Mouse (Mus musculus) CH12.LX (cell line): ENCODE data around the gene Slc5a10. TPM values are rescaled to one million over a fixed set of nuclear protein-coding genes. Genes with fewer than 3 reads are reported as not detected.

ENCODE experiments used
- DNase-seq: peaks from one replicate; pipeline ENCODE4 v3.0.0-alpha.2; 2013; ENCODE audit errors: extremely low read depth
- H3K27ac ChIP-seq: 2 replicates; pipeline ENCODE4 v1.5.1; 2012; ENCODE audit warnings: low read depth, mild to moderate bottlenecking, control low read depth, moderate library complexity; ENCODE audit not compliant: insufficient read depth
- H3K27me3 ChIP-seq: replicated peaks from 2 replicates; pipeline ENCODE3; 2012; ENCODE audit warnings: inconsistent platforms
- H3K36me3 ChIP-seq, 2 experiments: replicated peaks in 1 of 2; 2 replicates each; pipeline versions ENCODE3 to v1.6.1; 2012; ENCODE audit warnings: inconsistent platforms in 1 of 2, low read length in 1 of 2, mild to moderate bottlenecking in 1 of 2, mixed read lengths in 1 of 2, moderate library complexity in 1 of 2; ENCODE audit not compliant: control insufficient read depth in 1 of 2, insufficient read depth in 1 of 2
- H3K4me1 ChIP-seq, 2 experiments: 2 replicates each; pipeline ENCODE4 v1.6.1; 2012; ENCODE audit warnings: inconsistent platforms in 1 of 2, moderate library complexity in 1 of 2; ENCODE audit not compliant: insufficient read depth in 2 of 2, control insufficient read depth in 1 of 2
- H3K4me2 ChIP-seq: 2 replicates; pipeline ENCODE4 v1.6.1; 2012; ENCODE audit warnings: low read depth, mild to moderate bottlenecking, control low read depth; ENCODE audit not compliant: poor library complexity, insufficient read depth, severe bottlenecking
- H3K4me3 ChIP-seq, 3 experiments: fragments of 150-350 bp in 1 of 3; sonication (generic) in 1 of 3; replicated peaks in 1 of 3; 2 replicates each; pipeline versions ENCODE3 to v1.5.1; 2011 to 2012; ENCODE audit warnings: low read depth in 2 of 3, low read length in 2 of 3, mild to moderate bottlenecking in 2 of 3, moderate library complexity in 2 of 3, control low read depth in 1 of 3, improper control_type of control experiment in 1 of 3, inconsistent platforms in 1 of 3, mixed read lengths in 1 of 3; ENCODE audit not compliant: poor library complexity in 1 of 3
- H3K79me2 ChIP-seq: replicated peaks from 2 replicates; pipeline ENCODE4 v1.6.1; 2012; ENCODE audit warnings: mild to moderate bottlenecking, moderate library complexity; ENCODE audit not compliant: control insufficient read depth, poor library complexity, insufficient read depth, severe bottlenecking; ENCODE audit errors: extremely low read depth
- H3K9ac ChIP-seq: 2 replicates; pipeline ENCODE4 v1.6.1; 2012; ENCODE audit warnings: low read depth, mild to moderate bottlenecking, control low read depth, moderate library complexity; ENCODE audit not compliant: insufficient read depth
- H3K9me3 ChIP-seq: replicated peaks from 2 replicates; pipeline ENCODE3; 2012; ENCODE audit warnings: low read length, inconsistent platforms, mixed read lengths
- BHLHE40 ChIP-seq: IDR thresholded peaks from 2 replicates; pipeline ENCODE4 v1.6.1; 2011; ENCODE audit warnings: mild to moderate bottlenecking, low read depth, low read length, improper control_type of control experiment
- CHD1 ChIP-seq: IDR thresholded peaks from 2 replicates; pipeline ENCODE4 v1.6.1; 2012; ENCODE audit warnings: low read depth, low read length, improper control_type of control experiment, inconsistent platforms
- CHD2 ChIP-seq: IDR thresholded peaks from 2 replicates; pipeline ENCODE4 v1.6.1; 2011; ENCODE audit warnings: low read length, improper control_type of control experiment
- E2F4 ChIP-seq: IDR thresholded peaks from 2 replicates; pipeline ENCODE4 v1.6.1; 2011; ENCODE audit warnings: low read depth, low read length, improper control_type of control experiment; ENCODE audit not compliant: insufficient replicate concordance
- ELF1 ChIP-seq: IDR thresholded peaks from 2 replicates; pipeline ENCODE4 v1.6.1; 2014; ENCODE audit warnings: low read depth, mild to moderate bottlenecking, inconsistent platforms, low read length, improper control_type of control experiment
- EP300 ChIP-seq: IDR thresholded peaks from 2 replicates; pipeline ENCODE4 v1.6.1; 2011; ENCODE audit warnings: low read length, improper control_type of control experiment
- ETS1 ChIP-seq: conservative IDR thresholded peaks from 2 replicates; pipeline ENCODE4 v1.6.1; 2012; ENCODE audit warnings: low read depth, mild to moderate bottlenecking, inconsistent platforms, low read length, improper control_type of control experiment, moderate library complexity
- GABPA ChIP-seq: IDR thresholded peaks from 2 replicates; pipeline ENCODE4 v1.6.1; 2012; ENCODE audit warnings: low read depth, low read length, improper control_type of control experiment, inconsistent platforms; ENCODE audit not compliant: insufficient replicate concordance
- HCFC1 ChIP-seq: IDR thresholded peaks from 2 replicates; pipeline ENCODE4 v1.6.1; 2012; ENCODE audit warnings: low read depth, mild to moderate bottlenecking, inconsistent platforms, low read length, improper control_type of control experiment
- IRF4 ChIP-seq: IDR thresholded peaks from 2 replicates; pipeline ENCODE4 v1.6.1; 2014; ENCODE audit warnings: low read depth, mild to moderate bottlenecking, inconsistent platforms, low read length, improper control_type of control experiment
- JUN ChIP-seq: IDR thresholded peaks from 2 replicates; pipeline ENCODE4 v1.6.1; 2011; ENCODE audit warnings: low read depth, mild to moderate bottlenecking, low read length, improper control_type of control experiment, moderate library complexity; ENCODE audit not compliant: insufficient read depth
- JUND ChIP-seq: conservative IDR thresholded peaks from 2 replicates; pipeline ENCODE4 v1.6.1; 2011; ENCODE audit warnings: low read depth, low read length, improper control_type of control experiment
- KAT2A ChIP-seq: IDR thresholded peaks from 2 replicates; pipeline ENCODE4 v1.6.1; 2012; ENCODE audit warnings: low read length, improper control_type of control experiment, inconsistent platforms; ENCODE audit not compliant: insufficient replicate concordance
- MAFK ChIP-seq: IDR thresholded peaks from 2 replicates; pipeline ENCODE4 v1.6.1; 2011; ENCODE audit warnings: low read length, improper control_type of control experiment; ENCODE audit not compliant: insufficient replicate concordance
- MAX ChIP-seq: IDR thresholded peaks from 2 replicates; pipeline ENCODE4 v1.6.1; 2011; ENCODE audit warnings: low read length, improper control_type of control experiment
- MAZ ChIP-seq: IDR thresholded peaks from 2 replicates; pipeline ENCODE4 v1.6.1; 2012; ENCODE audit warnings: low read depth, mild to moderate bottlenecking, inconsistent platforms, low read length, improper control_type of control experiment, moderate library complexity
- MEF2A ChIP-seq: IDR thresholded peaks from 2 replicates; pipeline ENCODE4 v1.6.1; 2014; ENCODE audit warnings: low read depth, mild to moderate bottlenecking, inconsistent platforms, low read length, improper control_type of control experiment, borderline replicate concordance
- MXI1 ChIP-seq: IDR thresholded peaks from 2 replicates; pipeline ENCODE4 v1.6.1; 2011; ENCODE audit warnings: mild to moderate bottlenecking, low read depth, low read length, improper control_type of control experiment
- MYC ChIP-seq: IDR thresholded peaks from 2 replicates; pipeline ENCODE4 v1.6.1; 2011; ENCODE audit warnings: low read depth, mild to moderate bottlenecking, improper control_type of control experiment, low read length
- NELFE ChIP-seq: IDR thresholded peaks from 2 replicates; pipeline ENCODE4 v1.6.1; 2011; ENCODE audit warnings: low read depth, low read length, improper control_type of control experiment
- NRF1 ChIP-seq: IDR thresholded peaks from 2 replicates; pipeline ENCODE4 v1.6.1; 2014; ENCODE audit warnings: low read depth, mild to moderate bottlenecking, inconsistent platforms, low read length, improper control_type of control experiment, moderate library complexity
- PAX5 ChIP-seq: IDR thresholded peaks from 2 replicates; pipeline ENCODE4 v1.6.1; 2012; ENCODE audit warnings: low read length, inconsistent platforms, mixed read lengths
- POLR2A ChIP-seq: IDR thresholded peaks from 2 replicates; pipeline ENCODE4 v1.6.1; 2011; ENCODE audit warnings: low read depth, mild to moderate bottlenecking, improper control_type of control experiment, low read length
- POLR2AphosphoS2 ChIP-seq: IDR thresholded peaks from 2 replicates; pipeline ENCODE4 v1.6.1; 2011; ENCODE audit warnings: low read depth, low read length, improper control_type of control experiment
- RAD21 ChIP-seq: IDR thresholded peaks from 2 replicates; pipeline ENCODE4 v1.6.1; 2011; ENCODE audit warnings: low read depth, mild to moderate bottlenecking, low read length, improper control_type of control experiment, moderate library complexity
- RCOR1 ChIP-seq: conservative IDR thresholded peaks from 2 replicates; pipeline ENCODE4 v1.6.1; 2012; ENCODE audit warnings: low read depth, mild to moderate bottlenecking, inconsistent platforms, low read length, improper control_type of control experiment
- SIN3A ChIP-seq: IDR thresholded peaks from 2 replicates; pipeline ENCODE4 v1.6.1; 2012; ENCODE audit warnings: low read length, improper control_type of control experiment, inconsistent platforms
- SMC3 ChIP-seq: IDR thresholded peaks from 2 replicates; pipeline ENCODE4 v1.6.1; 2011; ENCODE audit warnings: low read depth, low read length, improper control_type of control experiment
- TBP ChIP-seq: conservative IDR thresholded peaks from 2 replicates; pipeline ENCODE4 v1.6.1; 2011; ENCODE audit warnings: low read depth, low read length, improper control_type of control experiment
- TCF12 ChIP-seq: IDR thresholded peaks from 2 replicates; pipeline ENCODE4 v1.6.1; 2014; ENCODE audit warnings: low read depth, mild to moderate bottlenecking, inconsistent platforms, low read length, improper control_type of control experiment
- UBTF ChIP-seq: IDR thresholded peaks from 2 replicates; pipeline ENCODE4 v1.6.1; 2012; ENCODE audit warnings: low read depth, mild to moderate bottlenecking, inconsistent platforms, low read length, improper control_type of control experiment, moderate library complexity
- USF1 ChIP-seq: IDR thresholded peaks from 2 replicates; pipeline ENCODE4 v1.6.1; 2014; ENCODE audit warnings: low read depth, mild to moderate bottlenecking, inconsistent platforms, low read length, improper control_type of control experiment
- USF2 ChIP-seq: conservative IDR thresholded peaks from 2 replicates; pipeline ENCODE4 v1.6.1; 2011; ENCODE audit warnings: low read depth, low read length, improper control_type of control experiment
- ZKSCAN1 ChIP-seq: IDR thresholded peaks from 2 replicates; pipeline ENCODE4 v1.6.1; 2012; ENCODE audit warnings: low read depth, inconsistent platforms, low read length, improper control_type of control experiment, borderline replicate concordance
- ZMIZ1 ChIP-seq: IDR thresholded peaks from 2 replicates; pipeline ENCODE4 v1.6.1; 2012; ENCODE audit warnings: low read depth, mild to moderate bottlenecking, inconsistent platforms, low read length, improper control_type of control experiment
- ZNF384 ChIP-seq: IDR thresholded peaks from 2 replicates; pipeline ENCODE4 v1.6.1; 2012; ENCODE audit warnings: low read depth, low read length, improper control_type of control experiment, inconsistent platforms
- dilution Hi-C: fragments of 300-500 bp; cut with MboI; formaldehyde crosslinking; loops from 2 replicates; pipeline ENCODE4 v1.14.3; 2020; ENCODE audit warnings: low sequenced_read_pairs; ENCODE audit not compliant: extremely low pct_unique_long_range_greater_than_20kb, extremely low pct_ligation_motif_present
- in situ Hi-C: fragments of 300-500 bp; cut with MboI; formaldehyde crosslinking; loops from 3 replicates; pipeline ENCODE4 v1.14.3; 2019; ENCODE audit warnings: low sequenced_read_pairs, low pct_ligation_motif_present, low pct_unique_long_range_greater_than_20kb, mixed read lengths
- polyA plus RNA-seq: library from polyadenylated mRNA; unstranded; fragments of >175 nt; gene quantifications from 2 replicates; pipeline ENCODE4 v1.2.1, GENCODE M21; 2012; ENCODE audit warnings: low read depth; ENCODE audit not compliant: insufficient read length
- total RNA-seq, 2 experiments: library from RNA; depleted of rRNA; stranded (reverse); fragments of 300-350 nt in 1 of 2; fragments of >200 nt in 1 of 2; gene quantifications; 2 replicates each; pipeline ENCODE4 v1.2.3; 2012 to 2014

The Slc5a10 gene
- total and polyA plus RNA-seq, 3 experiments: 0.70 to 1.6 (median 1.4) TPM

DNA sequence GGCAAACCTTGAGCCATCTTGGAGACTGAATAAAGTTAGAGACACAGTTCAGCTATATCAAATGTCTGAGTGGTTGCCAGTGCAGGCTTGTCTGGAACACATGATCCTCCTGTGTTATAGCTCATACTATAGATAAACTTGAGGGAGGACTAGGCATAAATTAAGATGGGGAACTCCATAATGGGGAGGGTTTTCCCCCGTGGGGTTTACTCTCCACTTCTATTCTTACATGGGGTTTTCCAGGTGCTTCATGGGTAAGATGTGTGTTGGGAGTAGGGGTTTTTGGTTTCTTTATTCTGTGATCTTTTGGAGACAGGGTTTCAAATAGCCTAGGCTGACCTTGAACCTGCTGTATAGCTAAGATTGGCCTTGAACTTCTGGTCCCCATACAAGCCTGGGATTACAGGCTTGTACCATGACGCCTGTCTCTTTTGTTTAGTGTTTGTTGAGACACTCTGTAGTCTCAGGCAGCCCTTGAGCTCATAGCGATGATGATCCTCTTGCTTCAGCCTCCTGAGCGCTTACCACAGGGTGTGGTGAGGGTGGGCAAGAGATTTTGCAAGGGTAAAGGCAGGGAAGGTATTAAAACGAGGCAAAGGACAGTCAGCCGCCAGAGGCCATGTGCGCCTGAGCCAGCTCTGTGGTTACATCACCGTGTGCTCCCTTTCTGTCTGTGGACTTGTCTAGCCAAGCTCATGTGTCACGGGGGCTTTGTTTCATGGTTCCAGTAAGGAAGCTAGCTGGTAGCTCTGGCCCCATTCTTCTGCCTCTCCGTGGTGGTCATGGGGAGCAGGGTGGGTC, 73.3 kb downstream of the Slc5a10 start:
- H3K9ac ChIP-seq: peak overlapping the region; percentile 78
- peak overlapping the region; percentile 100 for H3K27ac ChIP-seq
- peak; percentile 99 for DNase-seq
- no peaks in the 10 kb centered on the region for H3K36me3 ChIP-seq
- H3K4me2 ChIP-seq: peak overlapping the region; percentile 52
- peaks cover 53 to 92% of the 10 kb centered on the region in 2 experiments for H3K4me1 ChIP-seq
- no peaks in the 10 kb centered on the region for H3K27me3 ChIP-seq
- dilution Hi-C loops (no loop called here), in situ Hi-C loops (no loop called here)
- TF ChIP-seq NRF1 (no peak; the same call in 1 of the 2 replicates), MAZ (peak; percentile 82; the same call in 1 of the 2 replicates), ZKSCAN1 (no peak), USF1 (peak; percentile 55), POLR2AphosphoS2 (no peak; the same call in 1 of the 2 replicates), MEF2A (peak; percentile 99), ETS1 (peak; percentile 96), MXI1 (peak; percentile 67; the same call in 1 of the 2 replicates), ZNF384 (no peak), NELFE (peak; percentile 66), ELF1 (0 out of 2 replicates have a peak, but pooled peaks have one; percentile 30), ZMIZ1 (no peak), MYC (peak; percentile 93), CHD1 (peak; percentile 91), POLR2A (peak; percentile 63), RCOR1 (no peak), CHD2 (peak; percentile 66), BHLHE40 (peak; percentile 88), SIN3A (peak; percentile 90; the same call in 1 of the 2 replicates), HCFC1 (no peak), EP300 (peak; percentile 98), USF2 (no peak), SMC3 (0 out of 2 replicates have a peak, but pooled peaks have one; percentile 1), RAD21 (no peak; the same call in 1 of the 2 replicates), E2F4 (peak; percentile 50; the same call in 1 of the 2 replicates), KAT2A (no peak), IRF4 (peak; percentile 90), TCF12 (peak; percentile 98), PAX5 (no peak), MAFK (peak; percentile 58; the same call in 1 of the 2 replicates), UBTF (peak; percentile 42; the same call in 1 of the 2 replicates), GABPA (no peak), MAX (peak; percentile 86), TBP (peak; percentile 92), JUND (peak; percentile 87), JUN (peak; percentile 85)
- peak overlapping the region in 1 of 3 experiments; percentile 9 for H3K4me3 ChIP-seq
- H3K79me2 ChIP-seq: peaks cover 3% of the 10 kb centered on the region
- no peaks in the 10 kb centered on the region for H3K9me3 ChIP-seq
